Mouse (Mus musculus) hindbrain, embryonic 10.5 days (tissue): ENCODE data around the gene Prr12. TPM values are rescaled to one million over a fixed set of nuclear protein-coding genes. Genes with fewer than 3 reads are reported as not detected.
A peak's percentile ranks its signal among the peaks of the same experiment; 100 is the strongest.
"Not testable (repeated sequence)": the region's sequence is repeated elsewhere in the genome, so short reads cannot be mapped to it uniquely, and the experiment has no call there.

Experiments
- DNase-seq: peaks from one replicate; pipeline ENCODE4 v3.0.0-alpha.2; 2017; ENCODE audit warnings: low spot score
- H3K27ac ChIP-seq: fragments of 300-500 bp; sonication (generic); 2 replicates; pipeline ENCODE4 v1.5.1; 2016; ENCODE audit warnings: mild to moderate bottlenecking, moderate library complexity
- H3K27me3 ChIP-seq: fragments of 300-500 bp; sonication (generic); 2 replicates; pipeline ENCODE4 v1.6.1; 2016; ENCODE audit warnings: mild to moderate bottlenecking; ENCODE audit not compliant: poor library complexity, insufficient read depth, severe bottlenecking
- H3K36me3 ChIP-seq: fragments of 300-500 bp; sonication (generic); 2 replicates; pipeline ENCODE4 v1.6.1; 2016; ENCODE audit warnings: mild to moderate bottlenecking, moderate library complexity
- H3K4me1 ChIP-seq: fragments of 300-500 bp; sonication (generic); replicated peaks from 2 replicates; pipeline ENCODE4 v1.6.1; 2016; ENCODE audit warnings: mild to moderate bottlenecking
- H3K4me3 ChIP-seq: fragments of 300-500 bp; sonication (generic); 2 replicates; pipeline ENCODE4 v1.5.1; 2016; ENCODE audit warnings: mild to moderate bottlenecking, moderate library complexity
- H3K9me3 ChIP-seq: fragments of 300-500 bp; sonication (generic); 2 replicates; pipeline ENCODE4 v1.6.1; 2016; ENCODE audit warnings: mild to moderate bottlenecking, moderate library complexity
- WGBS: fragments of 180-500 bp; shearing (Covaris S2); methylation state at CpG from one replicate; pipeline ENCODE4 v1.1.7; 2016; 5-methylcytosine and 5-hydroxymethylcytosine counted together
- polyA plus RNA-seq: library from polyadenylated mRNA; unstranded; fragments of >200 nt; fragmentation: Nextera tagmentation; extraction: Ambion mirVana; gene quantifications from 2 replicates; pipeline ENCODE4 v1.2.1, GENCODE M21; 2016

The Prr12 gene
- polyA plus RNA-seq: 11.9 and 13.4 TPM in 2 replicates

DNA sequence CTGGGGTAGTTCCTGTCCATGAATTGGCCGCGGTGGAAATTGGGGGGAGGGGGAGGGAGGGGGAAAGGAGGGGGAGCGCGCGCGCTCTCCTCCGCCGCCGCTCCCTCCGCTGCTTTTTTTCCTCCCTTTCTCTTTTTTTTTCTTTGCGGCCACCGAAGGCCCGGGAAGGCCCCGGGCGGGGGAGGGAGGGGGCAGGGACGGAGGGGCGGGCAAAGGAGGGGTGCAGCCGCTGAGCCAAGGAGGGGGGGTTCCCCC is at the start of gene Prr12:
Gene Prr12 (minus strand): TSS at position 20 of the 255 bp plus-strand sequence.
- WGBS: under 1% methylated on average over 18 of the region's 18 CpGs
- peak within 1 kb of the TSS; percentile 95 for H3K4me3 ChIP-seq
- peaks cover 35% of the 10 kb centered on the region for H3K36me3 ChIP-seq
- no peak for DNase-seq
- peak within 1 kb of the TSS; percentile 99 for H3K27ac ChIP-seq
- no peaks in the 10 kb centered on the region for H3K9me3 ChIP-seq
- peaks cover 50% of the 10 kb centered on the region for H3K4me1 ChIP-seq
- H3K27me3 ChIP-seq: no peaks in the 10 kb centered on the region

- Histone ChIP-seq H3K4me1 (peaks cover 37% of the 10 kb centered on the region), H3K4me3 (no peak overlapping the region), H3K27me3 (no peaks in the 10 kb centered on the region), H3K36me3 (no peaks in the 10 kb centered on the region), H3K9me3 (no peaks in the 10 kb centered on the region), H3K27ac (no peak overlapping the region)
- WGBS: 88% methylated on average over 11 of the region's 11 CpGs
- DNase-seq: no peak
These were observed 49.8 kb upstream of the Prr12 start for GRCm38 (mm10) chr7:45102441-45102840.

GRCm38 (mm10) chr7:45100046-45100445 is 47.4 kb upstream of the Prr12 start:
- no peaks in the 10 kb centered on the region for H3K36me3 ChIP-seq
- H3K27me3 ChIP-seq: no peaks in the 10 kb centered on the region
- WGBS: 95% methylated on average over 6 of the region's 6 CpGs
- no peak overlapping the region for H3K4me3 ChIP-seq
- DNase-seq: no peak
- no peaks in the 10 kb centered on the region for H3K9me3 ChIP-seq
- no peak overlapping the region for H3K27ac ChIP-seq
- peaks cover 20% of the 10 kb centered on the region for H3K4me1 ChIP-seq

GRCm38 (mm10) chr7:45098541-45099240 is 46.0 kb upstream of the Prr12 start:
- Histone ChIP-seq H3K4me1 (peaks cover 14% of the 10 kb centered on the region), H3K4me3 (no peak overlapping the region), H3K36me3 (no peaks in the 10 kb centered on the region), H3K27me3 (no peaks in the 10 kb centered on the region), H3K9me3 (no peaks in the 10 kb centered on the region), H3K27ac (no peak overlapping the region)
- DNase-seq: no peak
- 88% methylated on average over 8 of the region's 8 CpGs for WGBS

- H3K9me3 ChIP-seq: no peaks in the 10 kb centered on the region
- H3K4me1 ChIP-seq: peaks cover 15% of the 10 kb centered on the region
- 72% methylated on average over 6 of the region's 6 CpGs for WGBS
- H3K27me3 ChIP-seq: no peaks in the 10 kb centered on the region
- no peaks in the 10 kb centered on the region for H3K36me3 ChIP-seq
- H3K27ac ChIP-seq: no peak overlapping the region
- DNase-seq: no peak
- no peak overlapping the region for H3K4me3 ChIP-seq
These were observed 44.8 kb upstream of the Prr12 start for GRCm38 (mm10) chr7:45097479-45097878.

GRCm38 (mm10) chr7:45095965-45096364 is 43.3 kb upstream of the Prr12 start:
- H3K27me3 ChIP-seq, H3K9me3 ChIP-seq, H3K36me3 ChIP-seq, H3K27ac ChIP-seq, DNase-seq, H3K4me3 ChIP-seq: not testable (repeated sequence)
- whole genome bisulfite sequencing: 93% methylated on average over 14 of the region's 14 CpGs
- H3K4me1 ChIP-seq: peaks cover 27% of the 10 kb centered on the region

GRCm38 (mm10) chr7:45095367-45095766 is 42.7 kb upstream of the Prr12 start:
- Histone ChIP-seq H3K4me3 (no peak overlapping the region), H3K27ac (0 out of 2 replicates have a peak overlapping the region, but pooled peaks have one; percentile 29), H3K4me1 (peaks cover 33% of the 10 kb centered on the region), H3K36me3 (no peaks in the 10 kb centered on the region), H3K27me3 (peaks cover 11% of the 10 kb centered on the region), H3K9me3 (no peaks in the 10 kb centered on the region)
- no peak for DNase-seq
- 86% methylated on average over 6 of the region's 6 CpGs for WGBS

DNA sequence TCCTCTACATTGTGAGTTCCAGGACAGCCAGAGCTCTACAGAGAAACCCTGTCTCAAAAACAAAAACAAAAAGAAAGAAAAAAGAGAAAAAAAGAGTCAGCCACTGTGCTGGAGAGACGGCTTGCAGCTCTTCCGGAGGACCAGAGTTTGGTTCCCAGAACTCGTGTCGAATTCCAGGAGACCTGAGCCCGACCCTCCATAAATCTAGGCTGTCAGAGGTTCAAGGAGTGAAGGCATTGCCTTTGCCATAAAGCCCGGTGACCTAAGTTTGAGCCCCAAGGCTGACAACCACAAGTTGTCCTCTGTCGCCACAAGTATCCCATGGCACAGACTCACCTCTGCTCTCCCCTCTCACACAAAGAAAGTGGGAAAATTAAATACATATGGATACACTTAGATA is 41.4 kb upstream of the Prr12 start:
- Histone ChIP-seq H3K27me3 (peaks cover 11% of the 10 kb centered on the region), H3K4me3 (no peak overlapping the region), H3K36me3 (no peaks in the 10 kb centered on the region), H3K4me1 (peaks cover 33% of the 10 kb centered on the region), H3K27ac (no peak overlapping the region), H3K9me3 (no peaks in the 10 kb centered on the region)
- 54% methylated on average over 7 of the region's 7 CpGs for WGBS
- DNase-seq: no peak

GRCm38 (mm10) chr7:45093516-45093905 is 40.8 kb upstream of the Prr12 start:
- DNase-seq: peak; percentile 33
- H3K36me3 ChIP-seq: peaks cover 1% of the 10 kb centered on the region
- peaks cover 11% of the 10 kb centered on the region for H3K27me3 ChIP-seq
- peak overlapping the region; percentile 72 for H3K27ac ChIP-seq
- WGBS: 37% methylated on average over 18 of the region's 18 CpGs
- H3K9me3 ChIP-seq: no peaks in the 10 kb centered on the region
- H3K4me3 ChIP-seq: peak overlapping the region; percentile 16; the same call in 1 of the 2 replicates
- H3K4me1 ChIP-seq: peaks cover 33% of the 10 kb centered on the region

GRCm38 (mm10) chr7:45092828-45093515 is 40.3 kb upstream of the Prr12 start:
- DNase-seq: peak; percentile 25
- H3K9me3 ChIP-seq: no peaks in the 10 kb centered on the region
- H3K36me3 ChIP-seq: peaks cover 7% of the 10 kb centered on the region
- peaks cover 11% of the 10 kb centered on the region for H3K27me3 ChIP-seq
- peak overlapping the region; percentile 16; the same call in 1 of the 2 replicates for H3K4me3 ChIP-seq
- WGBS: 59% methylated on average over 12 of the region's 12 CpGs
- peaks cover 33% of the 10 kb centered on the region for H3K4me1 ChIP-seq
- H3K27ac ChIP-seq: peak overlapping the region; percentile 72

DNA sequence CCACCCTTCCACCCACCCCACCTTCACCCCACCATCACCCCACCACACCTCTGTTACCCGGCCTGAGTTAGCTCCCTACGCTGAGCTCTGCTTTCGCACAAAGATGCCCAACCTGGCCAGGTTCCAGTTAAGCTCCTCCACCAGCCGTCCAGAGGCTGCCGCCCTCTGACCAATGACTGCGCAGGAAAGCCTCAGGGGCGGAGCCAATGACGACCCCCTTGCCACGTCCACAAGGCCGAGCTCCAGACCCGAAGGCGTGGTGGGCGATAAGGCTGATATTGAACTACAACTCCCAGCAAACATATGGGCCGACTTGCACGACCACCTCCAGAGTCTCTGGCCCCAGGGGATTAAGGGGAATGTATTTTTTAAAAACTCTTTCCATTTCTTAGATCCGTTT is 39.4 kb upstream of the Prr12 start, which contains the start of gene Rcn3:
Gene Rcn3 (minus strand): TSS at position 174 of the 400 bp plus-strand sequence.
- peak within 1 kb of the TSS; percentile 66 for H3K4me3 ChIP-seq
- H3K4me1 ChIP-seq: peaks cover 33% of the 10 kb centered on the region
- peak within 1 kb of the TSS; percentile 87 for H3K27ac ChIP-seq
- H3K36me3 ChIP-seq: peaks cover 16% of the 10 kb centered on the region
- peaks cover 11% of the 10 kb centered on the region for H3K27me3 ChIP-seq
- WGBS: under 1% methylated on average over 16 of the region's 16 CpGs
- H3K9me3 ChIP-seq: no peaks in the 10 kb centered on the region
- peak; percentile 94 for DNase-seq

DNA sequence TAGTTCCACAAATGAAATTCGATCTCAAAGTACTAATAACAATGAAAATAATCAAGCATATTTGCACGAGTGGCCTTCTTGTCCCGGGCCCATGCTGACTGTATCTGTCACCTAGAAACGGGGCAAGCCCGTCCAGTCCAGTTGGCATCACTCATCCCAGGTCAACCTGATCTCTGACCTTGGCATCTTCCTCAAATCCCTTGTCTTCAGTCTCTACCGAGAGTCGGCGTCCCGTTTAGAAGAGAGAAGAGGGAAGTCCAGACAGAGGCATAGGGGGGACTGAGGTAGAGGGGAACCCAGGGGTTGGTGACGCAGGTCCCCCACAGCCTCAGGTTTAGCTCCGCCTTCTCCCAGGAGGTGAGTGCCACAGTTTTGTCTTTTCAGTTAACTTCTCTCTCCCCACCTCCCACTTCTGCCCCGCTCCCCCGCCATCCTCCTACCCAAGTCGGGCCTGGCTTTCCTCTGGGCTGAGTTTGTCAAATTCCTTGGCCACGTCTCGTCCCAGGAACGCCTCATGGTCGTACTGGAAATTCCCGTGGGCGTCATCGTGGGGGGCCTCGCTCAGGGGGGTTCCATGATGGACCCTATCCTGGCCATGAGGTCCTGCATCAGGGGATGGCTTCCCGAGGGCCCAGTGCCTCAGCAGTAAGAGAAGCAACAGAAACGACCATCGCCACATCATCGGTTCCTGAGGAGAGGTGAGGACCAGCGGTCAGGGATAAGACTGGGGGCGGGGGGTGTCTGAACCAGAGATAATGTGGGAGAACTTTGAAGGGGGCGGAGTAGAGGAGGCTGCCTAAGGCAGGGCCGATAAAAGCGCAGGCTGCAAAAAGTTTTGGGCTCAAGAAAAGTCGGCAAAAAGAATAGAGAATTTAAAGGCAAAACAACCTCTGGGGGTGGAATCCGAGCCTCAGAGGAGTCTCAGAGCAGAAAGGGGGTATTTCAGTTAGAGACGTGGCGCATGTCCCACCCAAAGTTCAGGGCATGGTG is 38.6 kb upstream of the Prr12 start:
- peak; percentile 23 for DNase-seq
- WGBS: 13% methylated on average over 35 of the region's 35 CpGs
- H3K27ac ChIP-seq: peak overlapping the region; percentile 87
- peaks cover 33% of the 10 kb centered on the region for H3K4me1 ChIP-seq
- H3K4me3 ChIP-seq: peak overlapping the region; percentile 66
- peaks cover 11% of the 10 kb centered on the region for H3K27me3 ChIP-seq
- H3K36me3 ChIP-seq: peaks cover 23% of the 10 kb centered on the region
- no peaks in the 10 kb centered on the region for H3K9me3 ChIP-seq
